Mouse (Mus musculus) MEL (cell line): ENCODE results near the gene Gimap9.

Source experiments
- CTCF ChIP-seq, 3 experiments: IDR thresholded peaks in 2 of 3; conservative IDR thresholded peaks in 1 of 3; 2 replicates each; pipeline ENCODE4 v1.5.1; 2011 to 2012; ENCODE audit warnings: low read length in 3 of 3, low read depth in 2 of 3, mild to moderate bottlenecking in 2 of 3, improper control_type of control experiment in 1 of 3, inconsistent platforms in 1 of 3, mixed read lengths in 1 of 3, moderate library complexity in 1 of 3; ENCODE audit not compliant: control insufficient read depth in 1 of 3, insufficient read depth in 1 of 3, poor library complexity in 1 of 3, severe bottlenecking in 1 of 3
- E2F4 ChIP-seq: IDR thresholded peaks from 2 replicates; pipeline ENCODE4 v1.6.1; 2011; ENCODE audit warnings: low read depth, low read length, improper control_type of control experiment, borderline replicate concordance
- GABPA ChIP-seq: IDR thresholded peaks from 2 replicates; pipeline ENCODE4 v1.6.1; 2012; ENCODE audit warnings: low read depth, mild to moderate bottlenecking, inconsistent platforms, low read length, improper control_type of control experiment, moderate library complexity
- POLR2A ChIP-seq, 2 experiments: IDR thresholded peaks; 2 replicates each; pipeline ENCODE4 v1.6.1; 2011 to 2012; ENCODE audit warnings: low read length in 2 of 2, mild to moderate bottlenecking in 2 of 2, control low read depth in 1 of 2, improper control_type of control experiment in 1 of 2, low read depth in 1 of 2, moderate library complexity in 1 of 2; ENCODE audit not compliant: control insufficient read depth in 1 of 2, insufficient read depth in 1 of 2, poor library complexity in 1 of 2
- ZC3H11A ChIP-seq: IDR thresholded peaks from 2 replicates; pipeline ENCODE4 v1.6.1; 2012; ENCODE audit warnings: low read depth, mild to moderate bottlenecking, inconsistent platforms, low read length, improper control_type of control experiment

DNA sequence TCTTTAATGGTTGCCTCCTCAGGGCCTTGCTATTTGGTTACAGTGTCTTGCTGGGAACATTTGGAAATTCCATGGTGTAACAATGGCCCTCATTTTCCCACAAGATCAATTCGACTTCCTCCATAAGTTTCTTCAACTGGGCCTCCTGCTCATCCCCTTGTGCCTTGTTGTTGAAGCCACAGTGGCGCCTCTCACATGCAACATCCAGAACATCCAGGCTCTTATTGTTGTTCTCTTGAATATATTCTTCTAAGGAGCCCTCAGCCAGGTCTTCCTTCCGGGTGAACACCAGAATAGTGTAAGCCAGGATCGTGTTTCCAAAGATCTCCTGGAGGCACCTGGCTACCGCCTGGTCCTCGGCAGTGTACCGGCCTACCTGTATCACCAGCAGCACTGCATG lies 26.2 kb downstream of the Gimap9 start:
- TF ChIP-seq E2F4 (no peak), POLR2A (IDR thresholded peaks at IDR 0.05; ENCODE audit: control insufficient read depth in 1 of 2, insufficient read depth in 1 of 2, low read depth in 1 of 2, low read length in 2 of 2, poor library complexity in 1 of 2) (no peak), GABPA (no peak), ZC3H11A (no peak), CTCF (IDR thresholded peaks at IDR 0.05 in 2 of 3, conservative IDR thresholded peaks at IDR 0.05 in 1 of 3; ENCODE audit: control insufficient read depth in 1 of 3, insufficient read depth in 1 of 3, low read depth in 2 of 3, low read length in 3 of 3, poor library complexity in 1 of 3, severe bottlenecking in 1 of 3) (no peak)
